Mouse (Mus musculus) lung, postnatal 0 days (tissue): ENCODE data around the gene Ddx27. TPM values are rescaled to one million over a fixed set of nuclear protein-coding genes. Genes with fewer than 3 reads are reported as not detected.

Experiments
- ATAC-seq: fragments of 200-750 bp; cut with Nextera tagmentation; 2 replicates; pipeline ENCODE4 v1.8.0; 2017; ENCODE audit warnings: moderate library complexity
- DNase-seq: peaks from one replicate; pipeline ENCODE4 v3.0.0-alpha.2; 2016; ENCODE audit warnings: low spot score
- H3K27ac ChIP-seq: fragments of 300-500 bp; sonication (generic); 2 replicates; pipeline ENCODE4 v1.5.1; 2014; ENCODE audit warnings: antibody characterized with exemption, mild to moderate bottlenecking, low read length, mixed read lengths
- H3K27me3 ChIP-seq: fragments of 300-500 bp; sonication (generic); replicated peaks from 2 replicates; pipeline ENCODE4 v1.6.1; 2014; ENCODE audit warnings: low read length, mixed read lengths; ENCODE audit not compliant: insufficient read depth
- H3K36me3 ChIP-seq: fragments of 300-500 bp; sonication (generic); 2 replicates; pipeline ENCODE4 v1.6.1; 2014; ENCODE audit warnings: low read length, mixed read lengths; ENCODE audit not compliant: insufficient read depth
- H3K4me1 ChIP-seq: fragments of 300-500 bp; sonication (generic); 2 replicates; pipeline ENCODE4 v1.6.1; 2014; ENCODE audit warnings: antibody characterized with exemption, low read depth, low read length, mixed read lengths; ENCODE audit not compliant: insufficient read depth
- H3K4me2 ChIP-seq: fragments of 300-500 bp; sonication (generic); replicated peaks from 2 replicates; pipeline ENCODE4 v1.6.1; 2014; ENCODE audit warnings: low read depth, mild to moderate bottlenecking, low read length, moderate library complexity, mixed read lengths
- H3K4me3 ChIP-seq: fragments of 300-500 bp; sonication (generic); 2 replicates; pipeline ENCODE4 v1.5.1; 2014; ENCODE audit warnings: low read depth, low read length
- H3K9ac ChIP-seq: fragments of 300-500 bp; sonication (generic); replicated peaks from 2 replicates; pipeline ENCODE4 v1.6.1; 2014; ENCODE audit warnings: low read depth, mild to moderate bottlenecking
- H3K9me3 ChIP-seq: fragments of 300-500 bp; sonication (generic); 2 replicates; pipeline ENCODE4 v1.6.1; 2016; ENCODE audit warnings: low read length, mixed read lengths
- CTCF ChIP-seq: IDR thresholded peaks from 2 replicates; pipeline ENCODE4 v1.5.1; 2016; ENCODE audit warnings: antibody characterized with exemption, mild to moderate bottlenecking
- EP300 ChIP-seq: IDR thresholded peaks from 2 replicates; pipeline ENCODE4 v1.6.1; 2016; ENCODE audit warnings: antibody characterized with exemption, mild to moderate bottlenecking, control low read depth
- WGBS: fragments of 180-500 bp; shearing (Covaris S2); extraction: QIAGEN DNeasy Blood & Tissue Kit; methylation state at CpG from one replicate; pipeline ENCODE4 v1.1.7; 2014; 5-methylcytosine and 5-hydroxymethylcytosine counted together
- polyA plus RNA-seq: library from polyadenylated mRNA; unstranded; fragments of >200 nt; fragmentation: Nextera tagmentation; extraction: Ambion mirVana; gene quantifications from 2 replicates; pipeline ENCODE4 v1.2.1, GENCODE M21; 2015

Ddx27 gene
- polyA plus RNA-seq, 1 experiment from 2014 or later = 21.9 TPM

DNA sequence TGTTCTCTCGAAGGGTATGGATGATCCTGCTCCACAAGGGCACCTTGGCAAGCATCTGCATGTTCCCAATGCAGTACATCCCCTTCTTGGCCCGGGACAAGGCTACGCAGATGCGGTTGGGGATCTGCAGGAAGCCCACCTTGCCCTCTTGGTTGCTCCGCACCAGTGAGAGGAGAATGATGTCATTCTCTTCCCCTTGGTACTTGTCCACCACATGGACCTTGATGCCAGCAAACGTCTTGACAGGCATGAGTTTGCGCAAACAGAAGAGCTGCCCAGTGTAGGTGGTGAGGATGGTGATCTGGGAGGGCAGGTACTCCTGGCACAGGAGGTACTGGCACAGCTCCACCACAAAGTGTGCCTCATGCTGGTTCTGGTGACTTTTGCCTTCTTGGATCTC is 23.7 kb downstream of the Ddx27 start:
- no peak for ATAC-seq
- Histone ChIP-seq H3K4me1 (no peaks in the 10 kb centered on the region), H3K27ac (no peak overlapping the region), H3K4me2 (no peak overlapping the region), H3K27me3 (no peaks in the 10 kb centered on the region), H3K9ac (no peak overlapping the region), H3K9me3 (no peaks in the 10 kb centered on the region), H3K4me3 (no peak overlapping the region), H3K36me3 (peaks cover 78% of the 10 kb centered on the region)
- DNase-seq = no peak
- TF ChIP-seq CTCF = no peak
- no peak for TF ChIP-seq EP300
- WGBS = 84% methylated on average over 7 of the region's 7 CpGs

DNA sequence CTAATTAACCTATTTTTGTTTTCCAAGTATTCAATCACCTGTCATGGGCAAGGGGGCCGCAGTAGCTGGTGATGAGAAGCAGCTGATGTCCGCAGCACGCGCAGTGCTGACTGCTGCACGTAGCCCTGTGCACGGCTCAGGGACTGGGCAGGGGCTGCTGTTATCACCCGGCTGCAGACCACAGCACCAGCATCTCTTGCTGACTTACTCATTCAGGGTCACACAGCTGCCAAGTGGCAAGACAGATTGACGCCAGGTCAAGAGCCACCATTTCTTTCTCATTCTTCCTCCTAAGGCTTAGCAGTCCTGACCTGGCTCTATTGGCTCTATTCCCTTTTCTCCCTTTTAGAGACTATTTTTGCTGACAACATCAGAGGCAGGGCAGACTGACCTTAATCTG is 24.4 kb downstream of the Ddx27 start:
- Histone ChIP-seq H3K36me3 (peaks cover 76% of the 10 kb centered on the region), H3K27me3 (no peaks in the 10 kb centered on the region), H3K9me3 (no peaks in the 10 kb centered on the region), H3K4me1 (no peaks in the 10 kb centered on the region), H3K4me3 (no peak overlapping the region), H3K9ac (no peak overlapping the region), H3K4me2 (no peak overlapping the region), H3K27ac (no peak overlapping the region)
- WGBS = 58% methylated on average over 8 of the region's 8 CpGs
- TF ChIP-seq EP300 (no peak), CTCF (no peak)
- ATAC-seq (no peak), DNase-seq (no peak)

DNA sequence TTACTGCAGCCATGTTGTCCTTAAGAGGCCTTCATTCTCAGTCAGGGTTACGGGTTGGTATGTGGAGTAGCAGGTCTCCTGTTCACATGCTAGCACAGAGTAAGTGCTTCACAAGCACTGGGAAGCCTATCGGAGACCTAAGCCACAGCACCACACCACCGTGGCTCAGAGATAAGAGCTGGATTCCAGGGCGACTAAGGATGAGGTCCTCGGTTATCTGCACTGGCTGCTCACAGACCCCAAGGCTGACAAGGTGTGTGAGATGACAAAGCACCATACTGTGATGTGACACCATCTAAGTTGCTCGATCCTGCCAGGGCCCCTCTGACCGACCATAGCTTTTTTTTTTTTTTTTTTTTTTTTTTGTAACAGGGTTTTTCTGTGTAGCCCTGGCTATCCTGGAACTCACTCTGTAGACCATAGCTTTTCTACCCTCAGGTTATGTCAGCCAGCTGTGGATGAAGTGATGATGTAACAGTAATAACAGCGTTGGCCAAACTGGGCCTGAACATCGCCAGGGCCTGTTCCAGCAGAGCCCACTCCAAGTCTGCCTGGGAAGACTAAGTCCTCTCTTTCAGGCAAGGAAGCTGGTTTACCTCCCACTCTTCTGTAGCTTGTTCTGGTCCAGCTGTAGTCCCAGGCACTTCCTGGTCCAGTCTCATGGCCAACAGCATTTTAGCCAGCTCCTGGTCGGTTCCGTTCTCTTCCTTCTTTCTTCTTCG is 28.6 kb downstream of the Ddx27 start:
- no peak for TF ChIP-seq EP300
- no peak for TF ChIP-seq CTCF
- 80% methylated on average over 12 of the region's 12 CpGs for WGBS
- H3K4me3 ChIP-seq = no peak overlapping the region
- no peaks in the 10 kb centered on the region for H3K9me3 ChIP-seq
- no peak overlapping the region for H3K4me2 ChIP-seq
- DNase-seq (no peak), ATAC-seq (no peak)
- no peaks in the 10 kb centered on the region for H3K27me3 ChIP-seq
- no peaks in the 10 kb centered on the region for H3K4me1 ChIP-seq
- peaks cover 77% of the 10 kb centered on the region for H3K36me3 ChIP-seq
- no peak overlapping the region for H3K9ac ChIP-seq
- no peak overlapping the region for H3K27ac ChIP-seq

DNA sequence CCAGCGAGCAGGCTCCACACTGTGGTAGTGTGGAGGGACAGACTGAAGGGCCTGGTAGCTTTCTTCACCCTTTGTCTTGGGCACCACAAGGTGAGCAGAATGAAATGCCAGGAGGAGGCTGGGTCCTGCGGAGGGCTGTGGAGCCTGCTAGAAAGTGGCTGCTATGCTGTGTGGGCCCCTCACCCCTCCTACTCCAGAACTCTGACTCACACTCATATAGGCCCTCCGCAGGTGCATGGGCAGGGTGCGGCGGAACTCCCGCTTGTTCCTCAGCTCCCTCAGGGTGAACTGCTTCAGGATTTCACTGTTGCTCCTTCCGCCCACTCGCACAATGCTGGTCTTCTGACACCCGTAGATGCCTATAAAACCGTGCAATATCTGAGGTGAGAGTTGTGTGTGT is 33.2 kb downstream of the Ddx27 start:
- WGBS = 92% methylated on average over 10 of the region's 10 CpGs
- H3K36me3 ChIP-seq = peaks cover 45% of the 10 kb centered on the region
- TF ChIP-seq CTCF (no peak), EP300 (no peak)
- no peak overlapping the region for H3K9ac ChIP-seq
- H3K4me3 ChIP-seq = no peak overlapping the region
- no peak overlapping the region for H3K27ac ChIP-seq
- no peaks in the 10 kb centered on the region for H3K4me1 ChIP-seq
- no peak for ATAC-seq
- H3K9me3 ChIP-seq = no peaks in the 10 kb centered on the region
- DNase-seq = no peak
- no peak overlapping the region for H3K4me2 ChIP-seq
- H3K27me3 ChIP-seq = no peaks in the 10 kb centered on the region

DNA sequence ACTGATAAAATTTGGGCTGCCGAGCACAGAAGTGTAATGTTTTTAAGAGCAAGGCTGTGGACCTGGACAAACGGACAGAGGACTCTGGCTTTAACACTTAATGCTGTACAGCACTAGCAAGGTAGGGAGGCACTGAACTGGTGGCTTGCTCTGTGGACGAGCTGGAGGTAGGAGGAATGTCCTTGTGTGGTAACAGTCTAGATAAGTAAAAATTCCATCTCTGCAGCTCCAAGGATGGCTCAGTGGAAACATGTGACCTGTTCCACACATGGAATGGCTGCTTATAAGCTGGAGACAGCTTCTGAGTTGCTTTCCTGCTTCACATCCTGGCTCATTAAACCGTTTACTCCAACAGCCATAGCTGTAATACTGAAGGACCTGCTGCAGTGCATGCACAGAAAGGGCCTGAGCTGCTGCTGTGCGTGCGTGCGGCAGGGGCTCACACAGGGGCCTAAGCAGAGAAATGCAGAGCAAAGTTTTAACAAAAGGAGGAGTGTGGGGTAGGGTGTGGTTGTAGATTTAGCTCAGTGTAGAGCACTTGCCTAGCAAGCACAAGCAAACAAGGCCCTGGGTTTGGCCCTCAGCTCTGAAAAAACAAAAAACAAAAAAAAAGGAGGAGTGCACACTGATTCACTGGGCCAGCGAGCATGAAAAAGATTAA is 33.8 kb downstream of the Ddx27 start:
- 78% methylated on average over 8 of the region's 8 CpGs for WGBS
- H3K27ac ChIP-seq = no peak overlapping the region
- H3K4me2 ChIP-seq = no peak overlapping the region
- H3K36me3 ChIP-seq = peaks cover 42% of the 10 kb centered on the region
- ATAC-seq (no peak), DNase-seq (no peak)
- no peaks in the 10 kb centered on the region for H3K9me3 ChIP-seq
- H3K27me3 ChIP-seq = no peaks in the 10 kb centered on the region
- no peaks in the 10 kb centered on the region for H3K4me1 ChIP-seq
- H3K9ac ChIP-seq = no peak overlapping the region
- H3K4me3 ChIP-seq = no peak overlapping the region
- TF ChIP-seq EP300 (no peak), CTCF (no peak)

DNA sequence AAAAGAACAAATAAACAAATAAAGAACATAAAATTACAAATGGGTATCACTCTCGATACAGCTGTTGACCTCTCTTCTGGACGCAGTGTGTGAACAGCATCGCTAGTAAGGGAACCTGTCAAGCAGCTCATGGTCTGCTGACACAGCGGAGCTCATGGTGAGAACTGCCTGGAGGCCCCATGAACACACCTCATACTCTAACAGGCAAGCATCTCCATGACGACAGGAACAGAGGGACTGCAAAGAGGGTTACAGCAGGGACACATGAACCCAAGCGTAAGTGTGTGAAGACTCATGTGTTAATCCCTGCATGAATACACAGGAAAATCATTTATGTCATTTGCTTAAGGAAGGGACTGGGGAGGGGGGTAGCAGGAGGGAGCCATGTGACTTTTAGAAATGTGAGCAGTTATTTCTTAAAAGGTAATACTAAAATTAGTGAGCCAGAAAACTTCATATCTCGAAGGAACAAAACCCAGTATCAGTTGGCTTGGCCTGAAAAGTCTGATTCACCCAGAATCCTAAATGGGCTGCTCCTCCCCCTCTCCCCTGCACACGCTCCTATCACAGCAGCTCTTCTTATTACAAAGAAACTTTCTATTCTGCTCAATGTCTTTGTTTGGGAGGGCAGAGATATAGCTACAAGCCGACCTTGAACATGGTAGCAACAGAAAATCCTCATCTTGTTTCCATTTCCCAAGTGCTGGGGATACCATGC is 38.3 kb downstream of the Ddx27 start:
- H3K36me3 ChIP-seq = peaks cover 31% of the 10 kb centered on the region
- H3K27me3 ChIP-seq = no peaks in the 10 kb centered on the region
- H3K27ac ChIP-seq = no peak overlapping the region
- no peak overlapping the region for H3K4me3 ChIP-seq
- peaks cover 7% of the 10 kb centered on the region; the same call in 1 of the 2 replicates for H3K4me1 ChIP-seq
- no peak for ATAC-seq
- no peak overlapping the region for H3K9ac ChIP-seq
- no peak overlapping the region for H3K4me2 ChIP-seq
- DNase-seq = no peak
- TF ChIP-seq EP300 = no peak
- H3K9me3 ChIP-seq = no peaks in the 10 kb centered on the region
- 70% methylated on average over 9 of the region's 9 CpGs for WGBS
